Mouse (Mus musculus): Measurements from ENCODE around the gene Meis2. TPM values are rescaled to one million over a fixed set of nuclear protein-coding genes. Genes with fewer than 3 reads are reported as not detected.
A peak's percentile ranks its signal among the peaks of the same experiment; 100 is the strongest.

Meis2 gene
- total and polyA plus RNA-seq, 2 experiments from 2014 or later, result 105 to 132 TPM

DNA sequence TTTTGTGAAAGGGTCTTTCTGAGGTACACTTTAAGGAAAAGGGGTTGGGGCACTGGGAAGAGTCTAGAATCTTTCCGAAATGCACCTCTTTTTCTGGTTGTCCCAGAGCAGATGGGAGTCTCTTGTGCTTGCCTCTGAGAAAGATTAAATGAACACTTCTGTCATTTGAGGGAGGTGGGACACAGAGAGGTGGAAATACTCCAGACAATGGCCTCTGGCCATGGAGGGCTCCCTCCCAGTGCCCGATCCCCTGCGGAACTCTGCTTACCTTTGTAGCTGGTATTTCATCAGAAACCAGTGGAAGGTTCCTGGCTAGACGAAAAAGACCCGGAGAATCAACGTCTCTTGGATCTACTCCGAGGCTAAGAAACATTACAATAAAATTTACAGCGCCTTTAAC is 207.4 kb downstream of the Meis2 start:
- DNase-seq (ENCODE audit: low spot score), result no peak
- H3K36me3 ChIP-seq (ENCODE audit: insufficient read depth, low read length), result no peaks in the 10 kb centered on the region
- WGBS, result 11% methylated on average over 8 of the region's 8 CpGs
- 0 out of 2 replicates have a peak overlapping the region, but pooled peaks have one; percentile 28 for H3K4me2 ChIP-seq (ENCODE audit: low read depth, low read length)
- peaks cover 10% of the 10 kb centered on the region for H3K27me3 ChIP-seq (ENCODE audit: insufficient read depth, low read length)
- no peak for TF ChIP-seq CTCF (IDR thresholded peaks at IDR 0.05; ENCODE audit: low read depth)
- H3K27ac ChIP-seq, result peak overlapping the region; percentile 74
- no peak for ATAC-seq
- no peak overlapping the region for H3K4me3 ChIP-seq (ENCODE audit: low read length)
- no peaks in the 10 kb centered on the region for H3K4me1 ChIP-seq (ENCODE audit: insufficient read depth, low read length)
- H3K9me3 ChIP-seq (ENCODE audit: low read length), result no peaks in the 10 kb centered on the region
- no peak overlapping the region for H3K9ac ChIP-seq (replicated peaks; ENCODE audit: low read length)

GRCm38 (mm10) chr2:115857123-115858080 is 208.2 kb downstream of the Meis2 start:
- no peak overlapping the region for H3K9ac ChIP-seq (replicated peaks; ENCODE audit: low read length)
- no peaks in the 10 kb centered on the region for H3K36me3 ChIP-seq (ENCODE audit: insufficient read depth, low read length)
- H3K4me1 ChIP-seq (ENCODE audit: insufficient read depth, low read length), result no peaks in the 10 kb centered on the region
- TF ChIP-seq CTCF (IDR thresholded peaks at IDR 0.05; ENCODE audit: low read depth), result no peak
- H3K27ac ChIP-seq, result peak overlapping the region; percentile 74
- WGBS, result 11% methylated on average over 11 of the region's 11 CpGs
- peaks cover 12% of the 10 kb centered on the region for H3K27me3 ChIP-seq (ENCODE audit: insufficient read depth, low read length)
- H3K9me3 ChIP-seq (ENCODE audit: low read length), result no peaks in the 10 kb centered on the region
- 0 out of 2 replicates have a peak overlapping the region, but pooled peaks have one; percentile 20 for H3K4me2 ChIP-seq (ENCODE audit: low read depth, low read length)
- ATAC-seq (no peak), DNase-seq (ENCODE audit: low spot score) (peak; percentile 25)
- H3K4me3 ChIP-seq (ENCODE audit: low read length), result no peak overlapping the region

DNA sequence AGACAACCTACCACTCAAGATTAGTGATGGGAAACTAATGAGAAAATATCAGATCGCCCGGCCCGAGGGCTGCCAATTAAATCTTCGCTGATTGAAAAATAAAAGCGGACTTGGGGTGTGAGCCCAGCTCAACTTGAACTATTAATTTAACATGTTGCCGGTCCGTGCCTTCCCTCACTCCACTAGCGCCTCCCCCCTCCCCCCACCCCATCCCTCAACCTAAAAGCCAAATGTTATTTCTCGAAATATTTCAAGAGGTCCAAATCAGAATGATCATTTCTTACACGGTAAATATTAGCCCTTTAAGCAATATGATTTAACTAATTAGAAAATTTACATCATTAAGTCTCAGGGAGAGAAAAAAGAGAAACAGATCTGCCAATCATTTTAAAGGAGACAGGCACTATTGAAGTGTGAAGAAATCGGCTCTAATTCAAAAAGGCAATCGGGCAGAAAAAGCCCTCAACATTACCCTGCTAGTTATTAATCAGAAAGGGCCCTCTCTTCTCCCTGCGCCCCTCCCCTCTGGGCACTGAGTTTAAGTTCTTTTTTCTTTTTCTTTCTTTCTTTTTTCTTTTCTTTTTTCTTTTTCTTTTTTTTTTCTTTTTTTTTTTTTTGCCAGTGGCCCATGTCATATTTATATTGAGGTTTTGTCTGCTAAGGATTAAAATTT is 209.1 kb downstream of the Meis2 start:
- H3K4me3 ChIP-seq (ENCODE audit: low read length), result peak overlapping the region; percentile 27
- H3K4me2 ChIP-seq (ENCODE audit: low read depth, low read length), result peak overlapping the region; percentile 49
- H3K27ac ChIP-seq, result peak overlapping the region; percentile 34; the same call in 1 of the 2 replicates
- H3K27me3 ChIP-seq (ENCODE audit: insufficient read depth, low read length), result peaks cover 13% of the 10 kb centered on the region
- no peak for ATAC-seq
- no peaks in the 10 kb centered on the region for H3K9me3 ChIP-seq (ENCODE audit: low read length)
- TF ChIP-seq CTCF (IDR thresholded peaks at IDR 0.05; ENCODE audit: low read depth), result no peak
- peak; percentile 27 for DNase-seq (ENCODE audit: low spot score)
- WGBS, result under 1% methylated on average over 13 of the region's 13 CpGs
- no peaks in the 10 kb centered on the region for H3K36me3 ChIP-seq (ENCODE audit: insufficient read depth, low read length)
- H3K4me1 ChIP-seq (ENCODE audit: insufficient read depth, low read length), result no peaks in the 10 kb centered on the region
- H3K9ac ChIP-seq (replicated peaks; ENCODE audit: low read length), result no peak overlapping the region

GRCm38 (mm10) chr2:115855511-115856400 is 209.9 kb downstream of the Meis2 start:
- Histone ChIP-seq H3K4me3 (ENCODE audit: low read length) (peak overlapping the region; percentile 27), H3K36me3 (ENCODE audit: insufficient read depth, low read length) (no peaks in the 10 kb centered on the region), H3K9me3 (ENCODE audit: low read length) (no peaks in the 10 kb centered on the region), H3K27me3 (ENCODE audit: insufficient read depth, low read length) (peaks cover 20% of the 10 kb centered on the region), H3K4me2 (ENCODE audit: low read depth, low read length) (peak overlapping the region; percentile 49), H3K27ac (peak overlapping the region; percentile 34), H3K9ac (replicated peaks; ENCODE audit: low read length) (no peak overlapping the region), H3K4me1 (ENCODE audit: insufficient read depth, low read length) (no peaks in the 10 kb centered on the region)
- peak; percentile 94 for DNase-seq (ENCODE audit: low spot score)
- peak; percentile 65 for ATAC-seq
- under 1% methylated on average over 33 of the region's 33 CpGs for WGBS
- TF ChIP-seq CTCF (IDR thresholded peaks at IDR 0.05; ENCODE audit: low read depth), result peak; percentile 93

GRCm38 (mm10) chr2:115854828-115855311 is 210.8 kb downstream of the Meis2 start:
- 6% methylated on average over 25 of the region's 25 CpGs for WGBS
- H3K36me3 ChIP-seq (ENCODE audit: insufficient read depth, low read length), result no peaks in the 10 kb centered on the region
- H3K4me1 ChIP-seq (ENCODE audit: insufficient read depth, low read length), result no peaks in the 10 kb centered on the region
- no peaks in the 10 kb centered on the region for H3K9me3 ChIP-seq (ENCODE audit: low read length)
- peaks cover 20% of the 10 kb centered on the region for H3K27me3 ChIP-seq (ENCODE audit: insufficient read depth, low read length)
- peak overlapping the region; percentile 48; the same call in 1 of the 2 replicates for H3K27ac ChIP-seq
- no peak overlapping the region; the same call in 1 of the 2 replicates for H3K9ac ChIP-seq (replicated peaks; ENCODE audit: low read length)
- H3K4me3 ChIP-seq (ENCODE audit: low read length), result peak overlapping the region; percentile 7; the same call in 1 of the 2 replicates
- ATAC-seq, result no peak
- peak; percentile 58 for DNase-seq (ENCODE audit: low spot score)
- TF ChIP-seq CTCF (IDR thresholded peaks at IDR 0.05; ENCODE audit: low read depth), result no peak
- H3K4me2 ChIP-seq (ENCODE audit: low read depth, low read length), result peak overlapping the region; percentile 49
